Mouse (Mus musculus) gastrocnemius, adult 2 months (tissue): Measurements from ENCODE around the gene Sipa1. TPM values are rescaled to one million over a fixed set of nuclear protein-coding genes. Genes with fewer than 3 reads are reported as not detected.

Source experiments
- DNase-seq: peaks from one replicate; pipeline ENCODE4 v3.0.0; 2022
- H3K27ac ChIP-seq: fragments of 200-600 bp; 2 replicates; pipeline ENCODE4 v1.8.1; 2022; ENCODE audit warnings: mild to moderate bottlenecking
- H3K4me3 ChIP-seq: fragments of 200-600 bp; 2 replicates; pipeline ENCODE4 v1.8.1; 2022; ENCODE audit warnings: mild to moderate bottlenecking, moderate library complexity
- CTCF ChIP-seq: fragments of 200-600 bp; IDR thresholded peaks from 2 replicates; pipeline ENCODE4 v1.8.1; 2022; ENCODE audit warnings: antibody characterized with exemption, mild to moderate bottlenecking, moderate library complexity
- intact Hi-C: fragments of 180-260 bp; cut with DNase I; formaldehyde crosslinking; loops from one replicate; pipeline ENCODE4 v1.15.1; 2025
- total RNA-seq, 2 experiments: library from RNA; stranded (reverse); gene quantifications; 2 replicates each; pipeline ENCODE4 v1.2.3; 2021

Gene Sipa1
- total RNA-seq, 2 experiments from 2014 or later = 10.0 to 11.0 TPM

DNA sequence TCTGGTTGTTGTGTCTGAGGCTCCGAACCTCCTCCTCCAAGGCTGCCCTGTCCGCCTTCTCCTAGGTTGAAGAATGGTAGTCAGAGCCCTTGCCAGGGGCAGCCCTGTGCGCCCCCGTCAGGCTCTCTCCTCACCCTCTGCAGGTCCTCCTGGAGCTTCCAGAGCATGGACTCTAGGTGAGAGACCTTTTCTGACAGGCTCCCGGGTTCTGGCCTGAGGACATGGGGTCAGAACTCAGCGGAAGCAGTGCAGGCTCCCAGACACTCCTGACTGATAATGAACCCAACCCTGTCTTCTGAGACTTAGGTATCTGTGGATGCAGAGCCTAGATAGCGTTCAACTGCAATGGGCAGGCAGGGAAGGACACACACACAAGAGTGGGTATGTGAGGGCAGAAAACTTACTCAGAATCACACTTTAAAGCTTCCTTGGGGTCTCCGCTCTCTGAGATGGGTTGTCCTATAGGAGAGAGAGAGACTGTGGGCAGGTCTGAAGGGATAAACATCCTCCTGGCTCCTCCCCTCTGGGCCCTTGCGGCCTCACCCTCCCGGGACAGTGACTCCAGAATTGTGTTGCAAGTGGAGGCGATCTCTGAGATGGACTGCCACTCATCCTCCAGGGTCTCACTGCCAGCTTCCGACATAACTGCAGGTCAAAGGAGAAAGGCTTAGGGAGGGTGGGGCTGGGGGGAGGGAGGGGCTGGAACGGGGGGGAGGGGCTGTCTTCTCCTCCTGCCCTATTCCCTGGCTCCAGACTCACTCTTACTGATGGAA is 11.8 kb downstream of the Sipa1 start:
- TF ChIP-seq CTCF = no peak

DNA sequence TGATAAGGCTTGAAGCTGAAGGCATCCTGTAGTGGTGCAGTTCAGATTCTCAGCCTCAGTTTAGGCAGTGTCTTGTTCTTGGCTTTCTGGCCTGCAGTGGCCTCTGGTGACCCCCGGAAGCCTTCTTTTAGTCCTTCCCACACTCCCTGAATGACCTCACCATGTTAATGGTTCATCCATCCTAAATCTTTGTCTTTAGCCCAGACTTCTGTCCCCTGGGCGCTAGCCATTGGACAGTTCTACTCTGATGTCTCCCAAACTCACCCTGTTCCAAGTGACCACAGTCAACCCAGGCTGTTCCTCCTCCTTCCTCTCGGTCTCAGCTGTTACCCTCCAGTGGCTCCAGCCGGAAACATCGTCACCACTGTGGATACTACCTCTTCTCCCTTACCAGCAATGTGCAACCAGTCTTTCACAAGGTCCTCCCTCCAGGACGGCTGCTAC is 14.2 kb downstream of the Sipa1 start:
- peak overlapping the region; percentile 69 for H3K4me3 ChIP-seq
- intact Hi-C loops = no loop called here
- H3K27ac ChIP-seq = peak overlapping the region; percentile 86

More for the DNA sequence above, 11.8 kb downstream of the Sipa1 start:
- intact Hi-C loops = no loop called here
- Histone ChIP-seq H3K27ac (peak overlapping the region; percentile 28), H3K4me3 (no peak overlapping the region)
- DNase-seq = peak; percentile 22

DNA sequence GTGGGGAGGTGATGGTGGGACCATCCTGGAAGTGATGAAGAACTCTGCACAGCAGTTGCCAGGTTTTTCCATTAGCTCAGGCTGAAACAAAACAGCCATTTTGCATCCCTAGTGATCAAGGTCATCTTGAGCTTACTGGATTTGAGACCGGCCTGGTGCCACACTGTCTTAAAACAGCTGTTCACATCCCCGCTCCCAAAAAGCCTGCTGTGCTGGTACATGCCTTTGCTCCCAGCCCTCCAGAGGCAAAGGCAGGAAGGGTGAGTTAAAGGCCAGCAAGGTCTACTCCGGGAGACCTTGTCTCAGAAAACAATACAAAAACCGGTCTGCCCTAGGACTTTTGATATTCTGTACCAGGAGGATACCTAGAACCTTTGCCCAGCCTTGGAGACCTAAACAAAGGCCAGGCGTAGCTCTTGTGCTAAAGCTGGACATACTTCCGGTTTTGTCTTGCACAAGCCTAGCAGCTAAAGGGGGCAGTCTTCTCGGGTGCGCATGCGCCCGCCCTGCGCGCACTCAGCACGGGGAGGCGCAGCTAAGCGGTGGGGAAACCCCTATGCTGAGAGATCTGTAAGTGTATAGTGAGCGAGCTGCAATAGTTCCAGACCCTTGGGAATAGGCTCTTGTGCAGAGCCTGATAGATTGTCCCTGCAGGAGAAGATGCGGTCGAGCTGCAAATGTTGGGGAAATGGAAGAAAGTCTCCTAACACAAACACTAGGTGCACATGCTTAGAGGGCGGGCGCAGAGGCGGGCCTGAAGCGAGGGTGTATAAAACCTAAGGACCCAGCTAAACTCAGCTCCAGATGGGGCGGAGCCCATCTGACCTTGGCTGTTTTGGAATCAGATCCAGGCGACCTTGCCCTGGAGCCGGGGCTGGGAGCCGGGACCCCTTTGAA is 14.9 kb downstream of the Sipa1 start:
- intact Hi-C loops = no loop called here
- H3K27ac ChIP-seq = peak overlapping the region; percentile 86
- peak; percentile 88 for DNase-seq
- peak; percentile 35; the same call in 1 of the 2 replicates for TF ChIP-seq CTCF
- H3K4me3 ChIP-seq = peak overlapping the region; percentile 69

More for the DNA sequence above, 14.2 kb downstream of the Sipa1 start:
- peak; percentile 76 for DNase-seq
- TF ChIP-seq CTCF = no peak

DNA sequence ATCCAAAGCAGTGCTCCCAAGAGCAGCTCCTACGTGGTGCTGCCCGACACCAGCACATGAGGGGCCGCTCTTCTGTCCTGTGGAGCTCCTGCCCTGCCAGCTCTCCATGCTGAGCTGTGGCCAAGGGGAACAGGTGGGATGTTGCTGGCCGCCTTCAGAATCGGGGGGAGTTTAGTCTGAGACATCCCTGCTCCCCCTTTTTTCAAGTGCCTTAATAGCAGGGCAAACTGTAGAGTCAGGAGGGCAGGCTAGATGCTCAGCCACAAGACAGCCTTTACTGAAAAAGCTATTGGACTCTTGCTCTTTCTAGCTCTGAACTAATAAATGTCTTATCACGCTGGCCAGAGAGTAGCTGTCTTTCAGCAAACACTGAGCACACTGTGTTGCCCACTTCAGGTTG is 15.7 kb downstream of the Sipa1 start:
- Histone ChIP-seq H3K4me3 (no peak overlapping the region), H3K27ac (peak overlapping the region; percentile 86)
- TF ChIP-seq CTCF = no peak
- intact Hi-C loops = no loop called here
- DNase-seq = peak; percentile 13

DNA sequence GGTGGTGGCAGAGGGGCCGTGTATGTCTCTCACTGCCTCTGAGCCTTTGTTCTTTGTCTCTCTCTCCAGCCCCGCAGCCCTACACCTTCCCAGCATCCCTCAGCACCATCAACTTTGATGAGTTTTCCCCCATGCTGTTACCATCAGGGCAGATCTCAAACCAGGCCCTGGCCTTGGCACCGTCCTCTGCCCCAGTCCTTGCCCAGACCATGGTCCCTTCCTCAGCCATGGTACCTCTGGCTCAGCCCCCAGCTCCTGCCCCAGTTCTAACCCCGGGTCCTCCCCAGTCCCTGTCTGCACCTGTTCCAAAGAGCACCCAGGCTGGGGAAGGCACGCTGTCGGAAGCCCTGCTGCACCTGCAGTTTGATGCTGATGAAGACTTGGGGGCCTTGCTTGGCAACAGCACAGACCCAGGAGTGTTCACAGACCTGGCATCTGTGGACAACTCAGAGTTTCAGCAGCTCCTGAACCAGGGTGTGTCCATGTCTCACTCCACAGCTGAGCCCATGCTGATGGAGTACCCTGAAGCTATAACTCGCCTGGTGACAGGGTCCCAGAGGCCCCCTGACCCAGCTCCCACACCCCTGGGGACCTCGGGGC is 16.7 kb downstream of the Sipa1 start:
- Histone ChIP-seq H3K4me3 (no peak overlapping the region), H3K27ac (no peak overlapping the region)
- TF ChIP-seq CTCF = no peak
- intact Hi-C loops = no loop called here
- peak; percentile 19 for DNase-seq

DNA sequence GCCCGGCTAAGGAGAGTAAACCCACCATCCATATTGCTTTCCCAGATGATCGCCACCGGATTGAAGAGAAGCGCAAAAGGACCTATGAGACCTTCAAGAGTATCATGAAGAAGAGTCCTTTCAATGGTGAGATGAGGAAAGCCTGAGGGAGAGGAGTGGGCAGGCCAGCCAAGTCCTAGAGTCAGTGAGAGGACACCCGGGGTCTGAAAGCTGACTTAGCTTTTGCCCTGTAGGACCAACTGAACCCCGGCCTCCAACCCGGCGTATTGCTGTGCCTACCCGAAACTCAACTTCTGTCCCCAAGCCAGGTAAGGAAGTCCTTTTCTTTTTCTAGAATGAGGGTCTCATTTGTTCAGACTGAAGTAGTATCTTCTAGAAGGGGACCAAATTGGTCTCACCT is 18.2 kb downstream of the Sipa1 start:
- TF ChIP-seq CTCF = no peak
- H3K4me3 ChIP-seq = no peak overlapping the region
- peak; percentile 5 for DNase-seq
- H3K27ac ChIP-seq = no peak overlapping the region
- intact Hi-C loops = no loop called here

DNA sequence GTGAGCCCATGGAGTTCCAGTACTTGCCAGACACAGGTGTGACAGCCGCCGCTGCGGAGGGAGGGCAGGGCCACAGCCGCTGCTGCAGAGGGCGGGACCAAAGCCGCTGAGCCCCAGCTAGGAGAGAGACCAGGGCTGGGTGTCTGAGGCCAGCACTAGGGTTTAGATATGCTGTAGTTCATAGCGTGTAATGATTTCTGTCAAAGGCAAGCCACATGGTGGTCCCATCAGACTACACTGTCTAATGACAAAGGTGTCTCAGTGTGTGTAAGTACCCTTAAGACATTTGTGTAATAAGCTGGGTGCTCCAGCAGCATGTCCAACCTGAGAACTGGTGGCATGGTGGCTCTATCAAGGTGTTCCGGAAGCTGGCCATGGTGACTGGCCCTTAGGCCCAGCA is 21.9 kb downstream of the Sipa1 start:
- TF ChIP-seq CTCF = no peak
- DNase-seq = no peak

DNA sequence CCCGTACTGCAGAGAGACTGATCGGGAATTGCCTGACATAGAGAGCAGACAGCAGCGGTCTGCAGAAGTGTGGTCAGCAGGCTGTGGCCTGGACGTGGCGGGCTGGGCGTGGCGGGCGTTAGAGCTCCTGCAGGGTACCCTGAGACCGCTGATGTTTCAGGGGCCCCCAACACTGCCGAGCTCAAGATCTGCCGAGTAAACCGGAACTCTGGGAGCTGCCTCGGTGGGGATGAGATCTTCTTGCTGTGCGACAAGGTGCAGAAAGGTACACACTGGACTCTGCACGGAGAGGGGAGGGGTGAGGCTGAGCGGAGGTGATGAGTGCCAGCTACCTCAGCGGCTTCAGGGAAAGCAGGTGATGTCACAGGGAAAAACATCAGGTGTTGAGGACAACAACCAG is 22.5 kb downstream of the Sipa1 start:
- Histone ChIP-seq H3K4me3 (no peak overlapping the region), H3K27ac (no peak overlapping the region)
- DNase-seq = no peak
- TF ChIP-seq CTCF = no peak
- intact Hi-C loops = no loop called here

More for the DNA sequence above, 21.9 kb downstream of the Sipa1 start:
- Histone ChIP-seq H3K4me3 (no peak overlapping the region), H3K27ac (no peak overlapping the region)
- intact Hi-C loops = no loop called here

DNA sequence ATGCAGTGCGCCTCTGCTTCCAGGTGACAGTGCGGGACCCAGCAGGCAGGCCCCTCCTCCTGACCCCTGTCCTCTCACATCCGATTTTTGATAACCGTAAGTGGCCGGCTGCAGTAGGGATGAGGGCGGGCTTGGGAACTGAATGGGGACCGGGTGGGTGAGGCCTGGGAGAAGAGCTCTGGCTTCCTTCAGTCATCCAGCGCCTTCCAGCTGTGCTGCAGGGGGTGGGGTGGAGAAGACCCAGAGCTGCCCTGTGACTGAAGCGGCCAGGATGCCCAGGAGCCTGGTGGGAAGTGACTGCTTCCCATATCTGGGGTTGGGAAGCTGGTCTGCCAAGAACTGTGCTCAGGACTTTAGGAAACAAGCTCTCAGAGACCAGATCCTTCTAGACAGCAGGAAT is 23.2 kb downstream of the Sipa1 start:
- H3K27ac ChIP-seq = no peak overlapping the region
- no peak for TF ChIP-seq CTCF
- no peak overlapping the region for H3K4me3 ChIP-seq
- no peak for DNase-seq
- intact Hi-C loops = no loop called here

DNA sequence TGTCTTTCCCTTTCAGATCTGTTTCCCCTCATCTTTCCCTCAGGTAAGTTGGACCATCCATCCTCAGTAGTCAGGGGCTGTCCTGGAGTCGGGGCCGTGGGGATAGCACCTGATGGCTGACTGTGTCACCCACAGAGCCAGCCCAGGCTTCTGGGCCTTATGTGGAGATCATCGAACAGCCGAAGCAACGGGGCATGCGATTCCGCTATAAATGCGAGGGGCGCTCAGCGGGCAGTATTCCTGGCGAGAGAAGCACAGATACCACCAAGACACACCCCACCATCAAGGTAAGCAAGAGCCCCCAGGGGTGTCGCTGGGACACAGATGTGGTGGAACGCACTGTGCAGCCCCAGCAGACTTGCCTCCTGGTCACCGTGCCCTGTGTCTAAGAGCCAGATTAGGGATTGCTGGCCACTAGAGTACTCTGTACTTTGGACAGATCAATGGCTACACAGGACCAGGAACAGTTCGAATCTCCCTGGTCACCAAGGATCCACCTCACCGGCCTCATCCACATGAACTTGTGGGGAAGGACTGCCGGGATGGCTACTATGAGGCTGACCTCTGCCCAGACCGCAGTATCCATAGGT is 25.0 kb downstream of the Sipa1 start:
- TF ChIP-seq CTCF = no peak
- H3K27ac ChIP-seq = peak overlapping the region; percentile 100
- intact Hi-C loops = no loop called here

DNA sequence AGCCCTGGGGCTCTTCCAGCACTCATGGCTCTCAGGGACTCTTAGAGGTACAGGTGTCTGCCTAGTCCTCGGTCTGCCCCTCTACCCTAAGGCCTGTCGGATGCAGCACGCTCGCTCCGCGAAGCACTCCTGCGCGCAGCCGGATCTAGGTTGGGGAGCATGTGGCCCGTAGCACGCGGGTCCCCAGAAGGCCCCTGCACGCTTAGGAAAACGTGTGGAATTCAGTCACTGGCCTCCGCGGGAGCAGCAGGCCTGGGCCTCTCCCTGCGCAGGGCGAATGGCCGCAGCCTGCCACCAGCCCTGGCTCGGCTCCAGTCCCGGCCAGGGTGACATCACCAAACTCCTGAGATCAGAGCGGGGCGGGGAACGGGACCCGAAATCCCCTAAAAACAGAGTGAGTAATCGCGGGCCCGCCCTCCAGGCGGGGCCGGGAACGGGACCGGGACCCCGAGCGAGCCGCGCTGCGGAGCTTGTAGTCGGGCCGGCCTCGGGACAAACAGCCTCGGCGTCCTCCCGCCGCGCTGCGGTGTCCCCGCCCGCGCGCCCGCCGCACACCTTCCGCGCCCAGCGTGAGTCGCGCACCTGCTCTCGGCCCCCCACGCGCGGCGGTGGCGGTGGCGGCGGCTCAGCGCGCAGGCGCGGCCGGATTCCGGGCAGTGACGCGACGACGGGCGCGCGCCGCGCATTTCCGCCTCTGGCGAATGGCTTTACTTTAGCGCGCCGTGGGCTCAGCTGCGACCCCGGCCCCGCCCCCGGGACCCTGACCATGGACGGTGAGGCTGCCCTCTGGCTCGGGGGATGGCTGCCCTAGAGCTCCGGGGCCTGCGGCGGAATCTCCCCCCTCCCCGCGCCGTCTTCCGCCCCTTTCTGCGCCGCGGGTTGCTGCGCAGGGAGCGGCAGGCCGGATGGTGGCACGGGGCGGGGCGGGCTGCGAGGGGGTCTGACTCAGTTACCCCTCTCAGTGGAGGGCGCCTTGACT is 26.1 kb downstream of the Sipa1 start, which contains the start of gene Rela:
Rela (plus strand) TSS at position 415 of the 979 bp plus-strand sequence.
- H3K4me3 ChIP-seq = peak within 1 kb of the TSS; percentile 92
- peak; percentile 96 for DNase-seq
- TF ChIP-seq CTCF = no peak
- H3K27ac ChIP-seq = peak within 1 kb of the TSS; percentile 100
- intact Hi-C loops = no loop called here

More for the DNA sequence above, 25.0 kb downstream of the Sipa1 start:
- peak overlapping the region; percentile 92 for H3K4me3 ChIP-seq
- DNase-seq = no peak
